Mouse (Mus musculus) CH12.LX (cell line): ENCODE data around the gene Cnnm2. TPM values are rescaled to one million over a fixed set of nuclear protein-coding genes. Genes with fewer than 3 reads are reported as not detected.
A peak's percentile ranks its signal among the peaks of the same experiment; 100 is the strongest.

Experiments used
- DNase-seq: peaks from one replicate; pipeline ENCODE4 v3.0.0-alpha.2; 2013; ENCODE audit errors: extremely low read depth
- H3K27ac ChIP-seq: 2 replicates; pipeline ENCODE4 v1.5.1; 2012; ENCODE audit warnings: low read depth, mild to moderate bottlenecking, control low read depth, moderate library complexity; ENCODE audit not compliant: insufficient read depth
- H3K27me3 ChIP-seq: replicated peaks from 2 replicates; pipeline ENCODE3; 2012; ENCODE audit warnings: inconsistent platforms
- H3K36me3 ChIP-seq, 2 experiments: replicated peaks in 1 of 2; 2 replicates each; pipeline versions ENCODE3 to v1.6.1; 2012; ENCODE audit warnings: inconsistent platforms in 1 of 2, low read length in 1 of 2, mild to moderate bottlenecking in 1 of 2, mixed read lengths in 1 of 2, moderate library complexity in 1 of 2; ENCODE audit not compliant: control insufficient read depth in 1 of 2, insufficient read depth in 1 of 2
- H3K4me1 ChIP-seq, 2 experiments: 2 replicates each; pipeline ENCODE4 v1.6.1; 2012; ENCODE audit warnings: inconsistent platforms in 1 of 2, moderate library complexity in 1 of 2; ENCODE audit not compliant: insufficient read depth in 2 of 2, control insufficient read depth in 1 of 2
- H3K4me2 ChIP-seq: 2 replicates; pipeline ENCODE4 v1.6.1; 2012; ENCODE audit warnings: low read depth, mild to moderate bottlenecking, control low read depth; ENCODE audit not compliant: poor library complexity, insufficient read depth, severe bottlenecking
- H3K4me3 ChIP-seq, 3 experiments: fragments of 150-350 bp in 1 of 3; sonication (generic) in 1 of 3; replicated peaks in 1 of 3; 2 replicates each; pipeline versions ENCODE3 to v1.5.1; 2011 to 2012; ENCODE audit warnings: low read depth in 2 of 3, low read length in 2 of 3, mild to moderate bottlenecking in 2 of 3, moderate library complexity in 2 of 3, control low read depth in 1 of 3, improper control_type of control experiment in 1 of 3, inconsistent platforms in 1 of 3, mixed read lengths in 1 of 3; ENCODE audit not compliant: poor library complexity in 1 of 3
- H3K79me2 ChIP-seq: replicated peaks from 2 replicates; pipeline ENCODE4 v1.6.1; 2012; ENCODE audit warnings: mild to moderate bottlenecking, moderate library complexity; ENCODE audit not compliant: control insufficient read depth, poor library complexity, insufficient read depth, severe bottlenecking; ENCODE audit errors: extremely low read depth
- H3K9ac ChIP-seq: 2 replicates; pipeline ENCODE4 v1.6.1; 2012; ENCODE audit warnings: low read depth, mild to moderate bottlenecking, control low read depth, moderate library complexity; ENCODE audit not compliant: insufficient read depth
- H3K9me3 ChIP-seq: replicated peaks from 2 replicates; pipeline ENCODE3; 2012; ENCODE audit warnings: low read length, inconsistent platforms, mixed read lengths
- BHLHE40 ChIP-seq: IDR thresholded peaks from 2 replicates; pipeline ENCODE4 v1.6.1; 2011; ENCODE audit warnings: mild to moderate bottlenecking, low read depth, low read length, improper control_type of control experiment
- CTCF ChIP-seq, 2 experiments: IDR thresholded peaks in 1 of 2; conservative IDR thresholded peaks in 1 of 2; 2 replicates each; pipeline ENCODE4 v1.5.1; 2011 to 2012; ENCODE audit warnings: low read depth in 2 of 2, low read length in 2 of 2, improper control_type of control experiment in 1 of 2, inconsistent platforms in 1 of 2, mild to moderate bottlenecking in 1 of 2, moderate library complexity in 1 of 2
- E2F4 ChIP-seq: IDR thresholded peaks from 2 replicates; pipeline ENCODE4 v1.6.1; 2011; ENCODE audit warnings: low read depth, low read length, improper control_type of control experiment; ENCODE audit not compliant: insufficient replicate concordance
- ELF1 ChIP-seq: IDR thresholded peaks from 2 replicates; pipeline ENCODE4 v1.6.1; 2014; ENCODE audit warnings: low read depth, mild to moderate bottlenecking, inconsistent platforms, low read length, improper control_type of control experiment
- EP300 ChIP-seq: IDR thresholded peaks from 2 replicates; pipeline ENCODE4 v1.6.1; 2011; ENCODE audit warnings: low read length, improper control_type of control experiment
- HCFC1 ChIP-seq: IDR thresholded peaks from 2 replicates; pipeline ENCODE4 v1.6.1; 2012; ENCODE audit warnings: low read depth, mild to moderate bottlenecking, inconsistent platforms, low read length, improper control_type of control experiment
- IRF4 ChIP-seq: IDR thresholded peaks from 2 replicates; pipeline ENCODE4 v1.6.1; 2014; ENCODE audit warnings: low read depth, mild to moderate bottlenecking, inconsistent platforms, low read length, improper control_type of control experiment
- JUN ChIP-seq: IDR thresholded peaks from 2 replicates; pipeline ENCODE4 v1.6.1; 2011; ENCODE audit warnings: low read depth, mild to moderate bottlenecking, low read length, improper control_type of control experiment, moderate library complexity; ENCODE audit not compliant: insufficient read depth
- MAFK ChIP-seq: IDR thresholded peaks from 2 replicates; pipeline ENCODE4 v1.6.1; 2011; ENCODE audit warnings: low read length, improper control_type of control experiment; ENCODE audit not compliant: insufficient replicate concordance
- MAZ ChIP-seq: IDR thresholded peaks from 2 replicates; pipeline ENCODE4 v1.6.1; 2012; ENCODE audit warnings: low read depth, mild to moderate bottlenecking, inconsistent platforms, low read length, improper control_type of control experiment, moderate library complexity
- MEF2A ChIP-seq: IDR thresholded peaks from 2 replicates; pipeline ENCODE4 v1.6.1; 2014; ENCODE audit warnings: low read depth, mild to moderate bottlenecking, inconsistent platforms, low read length, improper control_type of control experiment, borderline replicate concordance
- MYC ChIP-seq: IDR thresholded peaks from 2 replicates; pipeline ENCODE4 v1.6.1; 2011; ENCODE audit warnings: low read depth, mild to moderate bottlenecking, improper control_type of control experiment, low read length
- POLR2AphosphoS2 ChIP-seq: IDR thresholded peaks from 2 replicates; pipeline ENCODE4 v1.6.1; 2011; ENCODE audit warnings: low read depth, low read length, improper control_type of control experiment
- RAD21 ChIP-seq: IDR thresholded peaks from 2 replicates; pipeline ENCODE4 v1.6.1; 2011; ENCODE audit warnings: low read depth, mild to moderate bottlenecking, low read length, improper control_type of control experiment, moderate library complexity
- SMC3 ChIP-seq: IDR thresholded peaks from 2 replicates; pipeline ENCODE4 v1.6.1; 2011; ENCODE audit warnings: low read depth, low read length, improper control_type of control experiment
- USF2 ChIP-seq: conservative IDR thresholded peaks from 2 replicates; pipeline ENCODE4 v1.6.1; 2011; ENCODE audit warnings: low read depth, low read length, improper control_type of control experiment
- ZC3H11A ChIP-seq: IDR thresholded peaks from 2 replicates; pipeline ENCODE4 v1.6.1; 2012; ENCODE audit warnings: low read depth, mild to moderate bottlenecking, inconsistent platforms, low read length, improper control_type of control experiment
- ZKSCAN1 ChIP-seq: IDR thresholded peaks from 2 replicates; pipeline ENCODE4 v1.6.1; 2012; ENCODE audit warnings: low read depth, inconsistent platforms, low read length, improper control_type of control experiment, borderline replicate concordance
- ZMIZ1 ChIP-seq: IDR thresholded peaks from 2 replicates; pipeline ENCODE4 v1.6.1; 2012; ENCODE audit warnings: low read depth, mild to moderate bottlenecking, inconsistent platforms, low read length, improper control_type of control experiment
- dilution Hi-C: fragments of 300-500 bp; cut with MboI; formaldehyde crosslinking; loops from 2 replicates; pipeline ENCODE4 v1.14.3; 2020; ENCODE audit warnings: low sequenced_read_pairs; ENCODE audit not compliant: extremely low pct_unique_long_range_greater_than_20kb, extremely low pct_ligation_motif_present
- in situ Hi-C: fragments of 300-500 bp; cut with MboI; formaldehyde crosslinking; loops from 3 replicates; pipeline ENCODE4 v1.14.3; 2019; ENCODE audit warnings: low sequenced_read_pairs, low pct_ligation_motif_present, low pct_unique_long_range_greater_than_20kb, mixed read lengths
- polyA plus RNA-seq: library from polyadenylated mRNA; unstranded; fragments of >175 nt; gene quantifications from 2 replicates; pipeline ENCODE4 v1.2.1, GENCODE M21; 2012; ENCODE audit warnings: low read depth; ENCODE audit not compliant: insufficient read length
- total RNA-seq, 2 experiments: library from RNA; depleted of rRNA; stranded (reverse); fragments of 300-350 nt in 1 of 2; fragments of >200 nt in 1 of 2; gene quantifications; 2 replicates each; pipeline ENCODE4 v1.2.3; 2012 to 2014

Cnnm2 gene
- total and polyA plus RNA-seq, 3 experiments, result 1.8 to 3.7 (median 2.6) TPM

DNA sequence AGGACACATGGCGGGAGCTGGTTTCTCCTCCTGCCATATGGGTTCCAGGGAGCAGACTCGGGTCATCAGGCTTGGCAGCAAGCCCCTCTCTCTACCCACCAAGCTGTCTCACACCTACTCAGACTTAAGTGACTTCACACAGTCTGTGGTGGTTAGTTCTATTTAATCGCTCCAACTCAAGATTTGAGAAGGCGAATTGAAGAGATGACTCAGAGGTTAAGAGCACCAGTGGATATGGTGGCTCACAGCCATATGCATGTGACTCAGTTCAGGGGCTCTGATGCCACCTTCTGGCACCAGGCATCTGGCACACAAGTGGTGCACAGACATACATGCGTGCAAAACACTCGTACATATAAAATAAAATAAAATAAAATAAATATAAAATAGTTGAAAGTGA is 43.4 kb downstream of the Cnnm2 start:
- dilution Hi-C loops, result no loop called here
- TF ChIP-seq ELF1, result no peak
- no peak for TF ChIP-seq BHLHE40
- TF ChIP-seq ZC3H11A, result no peak
- no peak for TF ChIP-seq EP300
- TF ChIP-seq POLR2AphosphoS2, result no peak
- TF ChIP-seq MEF2A, result no peak
- no peak for TF ChIP-seq HCFC1
- no peak for TF ChIP-seq ZKSCAN1
- TF ChIP-seq CTCF (conservative IDR thresholded peaks at IDR 0.05 in 1 of 2, IDR thresholded peaks at IDR 0.05 in 1 of 2; ENCODE audit: low read depth in 2 of 2, low read length in 2 of 2), result peak in 1 of 2 experiments; percentile 25; a peak in 1 of 4 replicates
- no peak for TF ChIP-seq USF2
- peak; percentile 18 for TF ChIP-seq SMC3
- no peak for TF ChIP-seq IRF4
- TF ChIP-seq JUN, result no peak

GRCm38 (mm10) chr19:46805933-46806688 is 44.7 kb downstream of the Cnnm2 start:
- Histone ChIP-seq H3K79me2 (no peaks in the 10 kb centered on the region), H3K9ac (no peak overlapping the region), H3K4me2 (no peak overlapping the region), H3K9me3 (no peaks in the 10 kb centered on the region)
- DNase-seq, result no peak
- dilution Hi-C loops, result no loop called here
- TF ChIP-seq RAD21 (no peak), HCFC1 (no peak), MAFK (no peak), MEF2A (no peak), EP300 (no peak), E2F4 (no peak), ZMIZ1 (no peak), MAZ (no peak), USF2 (no peak), POLR2AphosphoS2 (no peak), MYC (no peak)
- TF ChIP-seq, all 38 proteins: peak for 0
- H3K27ac ChIP-seq, result no peak overlapping the region
- no peak overlapping the region for H3K4me3 ChIP-seq
- in situ Hi-C loops, result no loop called here
- H3K36me3 ChIP-seq, result no peaks in the 10 kb centered on the region
- H3K4me1 ChIP-seq, result no peaks in the 10 kb centered on the region
- no peaks in the 10 kb centered on the region for H3K27me3 ChIP-seq

More for the DNA sequence above, 43.4 kb downstream of the Cnnm2 start:
- Histone ChIP-seq H3K4me2 (no peak overlapping the region), H3K4me3 (no peak overlapping the region), H3K79me2 (no peaks in the 10 kb centered on the region), H3K27me3 (no peaks in the 10 kb centered on the region), H3K4me1 (no peaks in the 10 kb centered on the region), H3K36me3 (no peaks in the 10 kb centered on the region), H3K27ac (no peak overlapping the region), H3K9ac (no peak overlapping the region), H3K9me3 (no peaks in the 10 kb centered on the region)
- no peak for DNase-seq
- in situ Hi-C loops, result loop anchor here (5.0 kb wide), 1 partner anchor 33 kb away; no protein-coding TSS in a partner anchor
